Mouse (Mus musculus): ENCODE data around the gene Tas2r138.
"Not testable (repeated sequence)": the region's sequence is repeated elsewhere in the genome, so short reads cannot be mapped to it uniquely, and the experiment has no call there.

Gene Tas2r138

DNA sequence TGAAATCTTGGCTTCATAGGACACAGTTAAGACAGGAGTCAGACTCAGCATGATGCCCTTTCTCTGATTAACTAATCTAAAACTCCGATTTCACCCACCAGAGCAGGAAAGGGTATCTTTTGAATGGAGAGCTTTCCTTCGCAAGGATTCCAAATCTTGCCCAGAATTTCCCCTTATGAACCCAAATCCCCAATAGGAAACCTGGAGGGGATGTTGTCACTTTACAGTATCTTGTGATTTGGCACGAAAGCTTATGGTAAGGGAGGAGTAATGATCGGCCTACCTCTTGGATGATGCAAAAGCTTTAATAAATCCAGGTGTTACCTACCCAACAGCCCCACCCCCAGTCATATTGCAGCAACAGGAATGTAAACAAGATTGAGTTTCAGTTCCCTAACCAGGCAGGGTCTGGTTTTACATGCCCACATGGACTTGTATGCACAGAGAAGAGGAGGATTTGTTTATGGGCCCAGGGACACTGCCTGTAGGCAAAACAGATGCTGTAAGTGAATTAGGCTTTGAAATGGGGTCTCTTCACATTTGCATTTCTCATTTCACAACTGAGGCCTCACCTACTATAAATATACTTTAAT, at the start of gene Tas2r138:
Gene Tas2r138, minus strand, starts transcription at position 51 of the 593 bp plus-strand sequence.
- DNase-seq (ENCODE audit: low spot score) = no peak

DNA sequence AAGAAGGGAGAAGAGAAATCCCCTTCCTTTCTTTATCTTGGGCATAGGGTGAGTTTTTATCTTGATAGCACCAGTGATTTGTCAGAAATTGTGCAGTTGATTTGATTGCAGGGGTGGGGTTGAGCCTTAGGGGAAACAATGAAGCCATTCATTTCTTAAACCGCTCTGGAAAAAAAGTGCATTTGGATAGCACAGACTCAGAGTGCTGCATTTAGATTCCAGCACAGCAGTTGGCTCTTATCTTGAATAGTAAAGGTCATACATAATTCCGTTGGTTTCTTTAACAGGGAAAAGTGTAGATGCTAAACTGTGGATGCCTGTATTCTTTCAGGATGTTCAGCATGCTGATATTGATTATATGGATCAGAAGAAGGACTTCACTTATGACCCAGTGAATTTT, 47.8 kb upstream of the Tas2r138 start:
- no peak for DNase-seq (ENCODE audit: low spot score)

DNA sequence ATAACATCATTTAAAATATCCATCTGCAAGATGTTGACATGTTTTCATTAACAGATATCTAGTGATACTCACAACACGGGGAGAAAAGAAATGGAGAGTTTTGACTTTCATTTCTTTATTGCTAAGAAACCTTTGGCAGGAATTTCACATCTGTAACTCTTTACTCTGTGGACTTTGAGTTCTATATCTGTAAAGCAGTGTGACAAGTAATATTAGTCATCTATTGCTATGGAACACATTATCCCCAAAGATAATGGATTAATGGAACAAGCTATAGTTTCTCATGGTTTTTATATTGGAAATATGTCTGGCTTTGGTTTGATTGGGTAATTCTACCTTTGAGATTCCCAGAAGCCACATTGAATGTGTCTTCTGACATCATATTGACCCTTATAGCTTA, 37.8 kb upstream of the Tas2r138 start:
- no peak for DNase-seq (ENCODE audit: low spot score)

DNA sequence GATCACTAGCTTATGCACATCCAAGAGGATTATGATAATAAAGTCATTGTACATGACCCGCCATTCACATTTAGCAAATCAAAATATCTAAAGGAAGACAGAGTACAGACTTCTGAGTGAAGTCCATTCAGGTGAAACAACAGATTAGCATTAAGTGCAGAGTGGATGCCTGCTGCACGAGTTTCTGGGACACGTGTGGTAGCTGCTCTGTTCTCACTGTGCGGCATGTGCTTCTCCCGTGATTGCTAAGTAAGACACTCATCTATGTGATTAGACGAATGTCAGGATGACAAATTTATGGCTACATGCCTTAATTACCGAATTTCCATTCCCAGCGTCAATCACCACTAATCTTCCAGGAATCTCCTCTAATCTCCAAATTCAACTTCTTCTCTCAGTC, 32.6 kb upstream of the Tas2r138 start:
- DNase-seq (ENCODE audit: low spot score) = no peak

DNA sequence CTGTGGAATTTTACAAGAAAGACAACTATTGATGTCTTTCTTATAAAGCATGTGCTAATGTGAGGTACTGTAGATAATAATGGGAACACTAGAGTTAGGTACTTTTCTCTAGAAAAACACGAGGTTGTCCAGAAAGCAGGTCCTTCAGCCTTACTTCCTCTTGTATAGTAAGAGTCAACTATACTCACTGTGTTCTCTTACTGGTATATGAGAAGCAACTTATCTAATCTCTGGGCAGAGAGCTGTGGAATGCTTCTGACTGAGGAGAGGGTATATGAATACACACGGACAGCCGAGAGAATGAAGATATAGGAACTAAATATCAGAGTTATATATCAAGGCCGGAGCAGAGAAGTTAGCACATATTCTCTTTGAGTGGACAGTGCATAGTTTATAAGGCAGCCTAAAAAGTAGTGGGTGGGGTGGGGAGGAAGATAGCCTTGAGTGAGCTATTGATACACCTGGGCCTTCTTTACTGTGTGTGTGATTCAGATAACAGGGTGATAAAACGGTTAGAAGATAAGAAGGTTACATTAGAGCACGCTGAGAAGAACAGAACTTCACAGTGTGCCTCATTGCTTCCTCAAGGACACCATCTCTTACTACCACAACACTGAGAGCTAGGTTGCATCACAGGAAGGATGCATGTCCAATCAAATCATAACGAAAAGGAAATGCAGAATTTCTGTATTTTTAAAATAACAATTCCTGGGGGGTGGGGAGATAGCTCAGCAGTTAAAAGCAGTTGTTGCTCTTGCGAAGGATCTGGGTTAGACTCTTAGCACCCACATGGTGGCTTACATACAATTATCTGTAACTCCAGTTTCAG, 27.8 kb upstream of the Tas2r138 start:
- no peak for DNase-seq (ENCODE audit: low spot score)

DNA sequence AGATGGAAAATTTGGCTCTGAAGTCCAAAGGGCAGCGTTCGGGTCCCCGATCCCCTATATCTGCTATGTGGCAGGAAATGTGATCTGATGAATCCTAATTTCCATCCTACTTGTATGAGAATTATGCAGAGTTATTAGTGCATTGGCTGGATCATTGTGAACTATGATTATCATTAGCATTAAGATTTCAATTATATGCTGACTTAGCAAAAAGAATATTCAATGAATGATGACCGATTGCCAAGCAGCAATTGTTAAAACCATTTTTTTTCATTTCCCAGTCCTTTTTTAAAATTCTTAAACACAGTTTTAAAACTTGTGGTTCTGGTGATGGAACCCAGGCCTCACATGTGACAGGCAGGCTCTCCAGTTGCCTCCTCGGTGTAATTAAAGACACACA, 24.6 kb upstream of the Tas2r138 start:
- no peak for DNase-seq (ENCODE audit: low spot score)

DNA sequence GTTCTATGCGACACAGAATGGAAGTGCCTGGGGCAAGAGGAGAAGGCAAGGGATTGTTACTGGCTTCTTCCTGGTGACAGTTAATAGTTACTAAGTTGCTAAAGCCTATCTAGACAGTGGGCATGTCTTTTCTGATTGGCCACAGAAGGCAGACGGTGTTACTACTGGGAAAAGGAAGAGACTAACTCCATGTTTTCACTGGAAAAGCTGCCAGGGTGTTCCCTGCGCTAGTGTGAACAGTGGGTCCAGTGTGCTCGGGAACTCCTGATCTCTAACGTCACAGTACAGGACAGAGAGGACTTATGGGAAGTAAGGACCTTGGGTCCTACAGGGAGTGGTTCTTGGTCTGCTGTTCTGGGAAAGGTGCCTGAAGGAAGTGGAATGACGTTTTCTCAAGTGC, 22.4 kb upstream of the Tas2r138 start:
- DNase-seq (ENCODE audit: low spot score) = no peak

DNA sequence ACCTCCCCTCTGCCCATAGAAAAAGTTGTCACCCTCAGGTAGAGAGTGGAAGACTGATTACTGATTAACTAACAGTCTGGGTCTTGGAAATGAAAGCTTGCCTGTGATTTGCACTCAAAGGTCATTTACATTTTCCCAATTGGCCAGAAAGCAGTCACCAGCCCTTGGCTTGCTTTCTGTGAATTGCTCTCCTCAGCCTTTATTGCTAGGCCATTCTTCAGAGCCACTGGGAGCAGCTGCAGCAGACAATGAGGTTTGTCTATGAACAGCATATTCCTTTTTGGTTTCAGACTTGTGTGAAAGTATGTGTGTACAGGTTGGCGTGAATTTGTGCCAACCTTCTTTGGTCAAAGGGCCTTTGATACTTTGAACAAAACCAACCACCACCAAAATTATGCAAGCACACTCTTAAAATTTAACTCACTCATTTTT, 21.5 kb upstream of the Tas2r138 start:
- DNase-seq (ENCODE audit: low spot score) = no peak

DNA sequence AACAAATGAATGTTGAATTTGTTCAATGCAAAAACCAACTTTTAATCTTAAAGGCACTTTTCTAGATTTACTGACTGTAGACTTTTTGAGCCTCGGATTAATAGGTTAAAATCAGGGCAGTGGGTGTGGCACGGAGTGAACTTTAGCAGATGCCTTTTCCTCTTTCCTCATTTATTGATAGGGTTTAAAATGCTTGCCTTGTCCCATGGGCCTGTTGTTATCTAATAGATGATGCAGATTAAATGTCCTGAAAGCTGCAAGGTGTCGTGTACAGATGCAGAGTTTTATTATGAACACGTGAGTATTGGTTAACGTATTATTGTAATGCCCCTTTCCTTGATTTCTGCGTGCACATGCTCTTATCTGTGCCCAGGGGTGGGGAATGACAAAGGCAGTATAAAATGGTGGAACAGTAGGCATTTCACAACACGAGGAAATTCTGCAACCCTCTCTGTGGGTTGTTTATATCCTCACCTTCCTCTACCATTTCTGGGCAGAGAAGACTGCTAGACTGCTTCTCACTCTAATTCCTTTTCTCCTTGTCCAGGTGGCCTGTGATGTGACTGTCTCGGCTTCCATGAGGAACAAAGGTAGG, 15.4 kb upstream of the Tas2r138 start, which contains the start of gene Mgam:
Gene Mgam, plus strand, starts transcription at position 426 of the 595 bp plus-strand sequence.
- no peak for DNase-seq (ENCODE audit: low spot score)

DNA sequence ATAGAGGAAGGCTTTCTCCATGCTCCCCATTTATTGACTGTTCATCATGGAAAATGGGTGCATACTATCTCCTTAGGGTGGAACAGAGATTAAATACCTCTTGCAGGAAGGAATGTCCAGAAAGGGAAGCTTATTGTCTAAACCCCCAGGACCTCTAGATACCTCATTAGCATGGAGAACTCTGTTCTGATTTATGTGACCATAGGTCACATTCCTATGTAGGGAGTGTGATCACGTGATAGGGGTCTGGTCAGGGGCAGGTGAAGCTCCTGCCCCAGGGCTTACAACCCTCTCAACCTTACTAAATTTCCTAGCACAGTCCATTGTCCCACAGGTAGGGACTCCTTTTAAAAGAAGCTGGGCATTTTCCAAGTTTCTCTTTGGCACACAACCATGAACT, 13.0 kb upstream of the Tas2r138 start:
- DNase-seq (ENCODE audit: low spot score) = no peak

DNA sequence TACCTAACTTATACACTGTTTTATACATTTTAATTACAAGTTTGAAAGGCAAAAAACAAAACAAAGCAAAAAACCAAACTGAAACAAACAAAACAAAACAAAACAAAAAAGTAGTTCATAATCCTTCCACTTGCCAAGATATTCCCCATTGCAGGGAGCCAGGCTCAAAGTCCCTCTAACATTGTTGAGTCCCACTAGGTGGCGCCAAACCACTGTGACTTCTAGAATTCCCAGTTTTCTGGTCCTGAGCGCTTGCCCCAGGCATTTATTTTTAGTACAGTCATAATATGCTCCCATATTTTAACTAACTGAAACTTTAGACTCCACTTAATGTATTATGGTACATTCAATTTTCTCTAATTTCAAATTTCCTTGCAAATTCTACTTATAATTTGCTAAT, 4.9 kb upstream of the Tas2r138 start:
- peak; percentile 8 for DNase-seq (ENCODE audit: low spot score)

DNA sequence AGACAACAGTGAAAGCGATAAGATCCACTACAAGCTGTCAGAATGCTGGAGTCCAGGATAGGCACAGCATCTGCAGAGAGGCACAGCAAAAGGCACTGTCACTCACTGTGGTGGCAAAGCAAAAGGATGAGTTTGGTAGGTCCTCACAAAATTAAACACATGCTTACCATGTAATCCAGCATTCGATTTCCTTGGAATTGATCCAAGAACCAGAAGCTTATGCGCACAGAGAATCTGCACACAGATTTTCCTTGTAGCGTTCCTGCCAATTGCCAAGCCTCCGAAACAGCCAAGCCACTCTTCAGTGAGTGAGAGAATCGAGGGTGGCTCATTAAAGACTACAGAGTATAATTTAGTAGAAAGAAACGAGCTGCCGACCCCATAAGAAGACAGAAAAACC, 2.9 kb downstream of the Tas2r138 start:
- DNase-seq (ENCODE audit: low spot score) = no peak

DNA sequence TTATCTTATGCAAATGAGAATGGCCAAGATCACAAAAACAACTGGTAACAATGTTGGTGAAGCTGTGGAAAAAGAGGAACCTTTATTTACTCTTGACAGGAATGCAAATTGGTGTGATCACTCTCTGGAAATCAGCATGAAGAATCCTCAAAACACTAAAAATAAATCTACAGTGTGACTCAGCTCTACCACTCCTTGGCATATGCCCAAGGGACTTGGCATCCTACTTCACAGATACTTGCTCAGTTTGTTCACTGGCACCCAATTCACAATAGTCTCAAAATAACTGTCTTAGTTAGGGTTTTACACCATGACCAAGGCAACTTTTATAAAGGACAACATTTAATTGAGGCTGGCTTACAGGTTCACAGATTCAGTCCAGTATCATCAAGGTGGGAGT, 5.7 kb downstream of the Tas2r138 start:
- no peak for DNase-seq (ENCODE audit: low spot score)

DNA sequence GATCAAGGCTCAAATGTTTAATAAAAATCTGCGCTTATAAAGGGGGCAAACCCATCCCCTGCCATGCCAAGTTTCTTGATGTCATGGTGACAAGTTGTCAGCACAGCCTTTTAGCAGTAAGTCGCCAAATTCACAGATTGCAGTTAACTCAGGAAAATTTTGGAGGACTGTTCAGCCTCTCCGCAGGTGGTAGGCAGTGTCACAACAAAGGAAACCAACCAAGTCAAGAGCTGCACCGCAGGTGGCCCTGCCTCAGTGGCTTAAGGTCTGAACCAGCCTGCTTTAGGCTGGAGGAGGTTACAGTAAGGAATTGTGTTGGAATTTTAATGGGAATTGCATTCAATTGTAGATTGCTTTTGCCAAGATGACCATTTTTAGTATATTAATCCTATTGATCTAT, 14.6 kb downstream of the Tas2r138 start:
- DNase-seq (ENCODE audit: low spot score) = not testable (repeated sequence)

DNA sequence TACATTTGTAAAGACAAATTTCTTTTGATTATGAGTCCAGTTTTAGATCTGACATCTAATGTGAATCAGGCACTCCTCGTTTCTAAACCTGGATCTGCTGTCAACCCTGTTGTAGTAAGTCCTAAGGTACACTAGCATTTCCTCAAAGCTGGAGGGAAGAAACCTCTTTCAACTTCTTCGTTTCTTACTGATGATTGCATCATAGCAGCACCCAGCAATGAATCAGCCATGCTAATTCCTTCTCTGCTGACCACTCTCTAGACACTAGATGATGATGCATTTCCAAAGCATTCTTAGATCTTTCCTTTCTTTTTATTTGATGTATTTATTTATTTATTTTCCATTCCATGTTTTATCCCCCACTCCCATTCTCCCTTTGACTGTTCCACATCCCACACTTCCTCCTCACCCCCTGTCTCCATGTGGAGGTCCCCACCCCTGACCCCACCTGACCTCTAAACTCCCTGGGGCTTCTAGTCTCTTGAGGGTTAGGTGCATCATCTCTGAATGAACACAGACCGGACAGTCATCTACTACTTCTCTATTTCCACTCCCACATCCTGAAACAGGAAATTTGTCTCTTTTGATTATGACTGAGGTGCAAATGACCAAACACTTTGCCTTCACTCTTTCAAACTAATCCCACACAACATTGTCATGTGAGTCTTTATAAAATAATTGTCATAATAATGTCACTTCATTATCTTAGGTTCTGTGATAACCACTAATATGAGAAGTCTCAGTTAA, 18.1 kb downstream of the Tas2r138 start:
- no peak for DNase-seq (ENCODE audit: low spot score)

DNA sequence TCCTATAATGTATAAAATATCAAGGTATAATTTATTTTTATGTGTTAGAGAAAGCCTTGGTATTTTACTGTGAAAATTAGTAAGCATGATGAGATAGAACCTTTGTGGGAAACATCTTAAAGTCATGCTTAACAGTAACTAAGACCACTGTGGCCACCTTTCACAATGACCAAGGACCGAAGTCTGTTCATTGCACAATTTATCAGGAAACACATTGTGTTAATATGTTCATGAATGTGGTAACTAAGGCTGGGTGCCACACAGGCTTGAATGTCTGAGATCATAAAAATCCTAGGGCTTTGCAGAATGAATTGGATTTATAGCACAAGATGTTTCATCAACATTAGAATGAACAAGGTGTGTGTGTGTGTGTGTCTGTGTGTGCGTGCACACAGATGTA, 24.8 kb downstream of the Tas2r138 start:
- DNase-seq (ENCODE audit: low spot score) = no peak

DNA sequence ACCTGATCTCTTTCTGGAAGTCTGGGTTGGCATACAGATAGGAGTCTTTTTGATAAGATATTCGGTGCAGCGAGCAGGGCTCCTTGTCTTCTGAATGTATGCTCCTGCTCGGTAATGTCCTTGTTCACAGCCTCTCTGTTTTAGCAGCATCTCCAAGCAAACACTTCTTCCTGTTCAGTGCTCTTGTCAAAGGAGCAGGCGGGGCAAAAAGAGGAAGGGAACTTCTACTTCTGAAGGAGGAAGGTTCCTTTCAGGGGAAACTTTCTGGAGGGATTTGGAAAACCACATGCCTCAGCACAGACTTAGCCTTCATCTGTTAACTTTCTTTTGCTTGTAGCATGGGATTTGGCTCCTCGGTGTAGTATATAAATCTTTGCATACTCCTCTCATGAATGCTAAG, 27.5 kb downstream of the Tas2r138 start, which contains the start of gene Clec5a:
Gene Clec5a, minus strand, starts transcription at position 177 of the 400 bp plus-strand sequence.
- DNase-seq (ENCODE audit: low spot score) = no peak

DNA sequence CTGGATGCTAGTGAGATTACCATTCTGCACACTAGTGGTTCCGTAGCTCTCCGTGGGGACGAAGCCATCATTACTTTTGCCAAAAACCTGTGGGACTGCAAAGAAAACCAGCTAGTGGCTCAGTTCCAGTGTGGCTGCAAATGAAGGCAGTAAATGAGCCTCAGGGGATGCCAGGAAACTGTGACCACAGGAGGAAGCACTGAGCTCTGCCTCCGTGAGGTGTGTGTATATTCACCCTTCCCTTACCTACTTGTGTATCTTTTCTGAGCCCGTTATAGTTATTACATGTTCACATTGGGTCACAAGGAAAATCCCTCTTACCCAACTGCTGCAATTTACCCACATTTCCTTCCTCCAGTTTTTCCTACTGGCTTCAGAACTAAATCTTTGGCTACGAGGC, 28.8 kb downstream of the Tas2r138 start:
- no peak for DNase-seq (ENCODE audit: low spot score)

DNA sequence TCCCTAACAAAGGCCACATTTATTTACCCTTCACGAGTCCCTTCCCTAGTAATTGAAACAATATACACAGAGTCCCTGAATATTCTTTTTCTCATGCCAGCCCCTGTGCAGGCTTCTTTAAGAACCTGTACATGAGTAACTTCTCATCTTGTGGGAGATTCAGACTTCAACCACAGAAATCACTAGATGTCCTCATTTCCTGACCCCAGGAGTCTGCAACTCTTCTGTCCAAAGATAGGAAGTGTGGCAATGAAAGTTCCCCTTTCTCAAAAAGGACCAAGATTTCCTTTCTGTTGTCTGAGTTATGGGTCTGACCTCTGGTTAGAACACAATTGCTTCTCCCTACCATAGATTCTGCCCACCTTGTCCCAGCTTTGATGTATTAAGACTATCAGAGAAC, 36.8 kb downstream of the Tas2r138 start:
- no peak for DNase-seq (ENCODE audit: low spot score)

DNA sequence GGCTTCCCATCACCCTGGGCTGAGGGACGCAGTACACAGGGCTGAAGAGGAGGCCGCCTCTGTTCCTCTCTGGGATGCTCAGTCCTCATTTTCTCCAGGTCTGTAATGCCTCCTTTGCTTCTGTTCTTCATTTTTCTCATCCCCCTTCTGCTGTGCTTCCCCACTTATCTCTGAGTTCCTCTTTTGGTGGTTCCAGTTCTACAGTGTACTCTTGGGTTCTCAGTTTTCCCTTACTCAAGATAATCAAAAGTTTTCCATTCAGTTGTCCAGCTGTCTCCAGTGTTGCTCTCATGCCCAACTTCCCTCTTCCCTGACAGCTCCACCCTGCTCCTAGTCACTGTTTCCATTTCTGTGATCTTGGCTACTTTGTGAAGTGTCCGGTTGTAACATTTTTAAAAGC, 39.5 kb downstream of the Tas2r138 start:
- DNase-seq (ENCODE audit: low spot score) = no peak

DNA sequence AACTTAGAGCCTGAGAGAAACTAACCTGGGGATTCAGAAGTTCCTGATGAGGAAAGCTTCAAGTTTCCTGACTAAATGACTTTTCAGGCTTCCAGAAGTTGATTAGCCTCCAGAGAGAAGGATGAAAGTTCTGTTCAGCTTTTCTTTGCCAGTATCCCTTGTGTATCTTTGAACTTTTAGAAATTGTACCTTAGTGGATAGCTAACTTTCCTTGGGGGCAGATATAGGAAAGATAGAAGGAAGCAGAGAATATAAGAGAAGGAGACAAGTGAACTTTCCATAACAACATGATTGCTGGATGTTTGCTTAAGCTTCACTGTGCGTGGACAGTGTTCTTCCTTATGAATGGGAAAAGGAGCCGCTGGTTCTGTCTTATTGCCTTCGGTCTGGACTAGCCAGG, 43.9 kb downstream of the Tas2r138 start, which contains the start of gene Olfr460:
Gene Olfr460, plus strand, starts transcription at position 301 of the 400 bp plus-strand sequence.
- DNase-seq (ENCODE audit: low spot score) = no peak
